Mouse (Mus musculus): ENCODE data around the gene Gm21762.
"Not testable (repeated sequence)": the region's sequence is repeated elsewhere in the genome, so short reads cannot be mapped to it uniquely, and the experiment has no call there.

The Gm21762 gene

DNA sequence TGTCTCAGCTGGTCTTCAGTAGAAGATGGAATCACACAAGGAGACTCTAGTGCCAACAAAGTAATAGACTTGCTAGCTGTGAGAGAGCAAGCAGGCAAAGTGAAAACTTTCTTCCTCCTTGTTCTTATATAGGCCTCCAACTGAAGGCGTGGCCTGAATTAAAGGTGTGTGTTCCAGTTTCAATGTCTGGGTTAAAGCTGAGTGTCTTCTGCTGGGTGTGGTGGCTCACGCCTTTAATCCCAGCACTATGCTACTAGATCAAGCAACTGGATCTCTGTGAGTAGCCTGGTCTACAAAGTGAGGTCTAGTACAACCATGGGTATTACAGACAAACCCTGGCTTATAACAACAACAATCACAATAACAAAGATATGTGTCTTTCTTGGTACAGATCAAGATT, at the start of gene Gm21762:
Gene Gm21762 (minus strand): TSS at position 101 of the 400 bp plus-strand sequence.
- not testable (repeated sequence) for DNase-seq (ENCODE audit: low spot score in 2 of 2)

DNA sequence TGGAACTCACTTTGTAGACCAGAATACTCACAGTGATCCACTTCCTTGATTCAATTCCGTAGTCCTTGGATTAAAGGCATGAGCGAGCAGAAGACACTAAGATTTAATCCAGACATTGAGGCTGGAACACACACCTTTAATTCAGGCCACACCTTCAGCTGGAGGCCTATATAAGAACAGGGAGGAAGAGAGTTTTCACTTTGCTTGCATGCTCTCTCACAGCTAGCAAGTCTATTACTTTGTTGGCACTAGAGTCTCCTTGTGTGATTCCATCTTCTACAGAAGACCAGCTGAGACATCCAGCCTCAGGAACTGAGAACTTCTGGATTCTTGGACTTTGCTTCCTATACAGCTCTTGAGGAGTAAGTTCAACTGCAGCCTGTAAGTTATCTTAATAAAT, 47.1 kb upstream of the Gm21762 start, which contains the start of gene AF067061:
Gene AF067061 (plus strand): TSS at position 245 of the 400 bp plus-strand sequence.
- not testable (repeated sequence) for DNase-seq (ENCODE audit: low spot score in 2 of 2)

DNA sequence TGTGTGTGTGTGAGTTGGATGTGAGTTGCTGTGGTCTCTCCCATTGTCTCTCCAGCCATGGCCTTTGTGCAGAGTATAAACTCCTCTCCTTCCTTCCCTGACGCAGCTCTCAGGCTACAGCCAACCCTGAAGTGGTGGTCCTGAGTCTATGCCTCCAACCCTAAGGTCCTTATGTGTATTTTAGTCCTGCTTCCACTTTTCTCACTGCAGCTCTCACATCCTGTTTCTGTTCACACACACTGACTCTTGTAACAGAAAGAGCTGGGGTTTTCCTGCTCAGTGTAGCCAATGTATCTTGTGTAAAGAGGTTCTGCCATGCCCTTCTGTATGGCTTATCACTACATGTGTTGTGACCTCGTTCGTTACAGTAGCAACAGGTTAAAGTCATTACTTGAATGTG, 44.0 kb upstream of the Gm21762 start:
- DNase-seq (ENCODE audit: low spot score in 2 of 2) = not testable (repeated sequence)

DNA sequence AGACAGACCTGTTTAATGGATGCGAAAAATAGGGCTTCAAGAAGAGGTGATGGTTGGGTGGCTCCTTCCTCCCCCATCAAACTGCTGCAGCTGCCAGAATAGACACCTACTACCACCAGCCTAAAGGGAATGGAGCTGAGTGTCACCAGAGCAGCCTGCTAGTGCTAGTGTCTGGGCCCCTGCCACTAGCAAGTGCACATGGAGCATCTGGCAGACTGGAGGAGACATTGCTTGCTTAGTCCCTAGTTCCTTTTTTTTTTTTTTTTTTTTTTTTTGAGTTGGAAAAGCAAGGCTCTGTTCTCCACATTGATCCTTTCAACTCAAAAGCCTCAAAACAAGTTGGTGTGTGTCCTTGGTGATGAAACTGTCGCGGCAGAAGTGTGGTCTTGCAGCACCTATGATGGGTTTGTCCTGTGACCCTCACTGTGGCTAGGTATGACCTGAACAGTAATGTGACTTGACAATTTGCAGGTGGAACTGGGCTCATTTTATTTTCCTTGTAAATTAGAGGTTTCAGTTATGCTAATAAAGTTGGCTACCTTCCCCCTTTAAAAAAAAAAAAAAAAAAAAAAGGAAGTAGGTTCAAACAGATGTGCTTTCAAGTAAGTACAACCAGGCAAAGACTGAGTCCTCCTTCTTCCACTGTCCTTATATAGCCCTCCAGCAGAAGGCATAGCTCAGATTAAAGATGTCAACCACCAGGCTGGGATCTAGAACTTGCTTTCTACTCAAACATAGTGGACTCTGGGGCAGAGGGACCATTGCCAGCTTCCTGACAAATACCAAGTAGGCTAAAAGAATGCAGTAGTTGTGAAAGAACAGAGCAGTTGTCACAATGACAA, 43.3 kb upstream of the Gm21762 start:
- DNase-seq (ENCODE audit: low spot score in 2 of 2) = not testable (repeated sequence)

DNA sequence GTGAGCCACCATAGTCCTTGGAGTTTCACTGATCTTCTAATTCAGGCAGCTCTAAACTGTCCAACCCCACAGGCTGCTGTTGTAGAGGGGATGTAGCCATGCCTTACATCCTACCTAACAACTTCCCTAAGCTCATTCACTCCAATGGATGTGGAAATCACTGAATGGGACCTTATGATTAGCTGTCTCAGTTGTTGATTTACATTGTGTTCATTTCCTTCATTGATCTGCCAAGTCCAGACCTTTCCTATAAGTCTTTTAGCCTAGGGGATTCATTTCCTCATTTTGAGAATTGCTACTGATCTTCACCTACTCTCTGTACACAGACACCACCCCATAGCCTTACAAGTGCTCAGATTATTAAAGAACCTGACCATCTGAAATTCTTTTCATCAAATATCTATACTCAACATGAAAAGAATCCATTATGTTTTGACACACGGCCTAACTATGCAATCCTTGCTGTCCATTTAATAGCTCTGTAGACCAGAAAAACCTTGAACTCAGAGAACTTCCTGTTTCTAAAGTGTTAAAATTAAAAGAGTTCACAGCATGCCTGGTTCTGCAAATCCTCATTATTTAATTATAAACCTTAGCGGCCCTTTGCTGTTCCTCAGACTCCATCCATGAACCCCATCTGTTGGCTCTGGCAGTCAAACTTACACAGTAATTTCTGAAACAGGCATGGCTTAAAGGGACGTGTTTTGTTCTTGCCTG, 35.6 kb upstream of the Gm21762 start:
- not testable (repeated sequence) for DNase-seq (ENCODE audit: low spot score in 2 of 2)

DNA sequence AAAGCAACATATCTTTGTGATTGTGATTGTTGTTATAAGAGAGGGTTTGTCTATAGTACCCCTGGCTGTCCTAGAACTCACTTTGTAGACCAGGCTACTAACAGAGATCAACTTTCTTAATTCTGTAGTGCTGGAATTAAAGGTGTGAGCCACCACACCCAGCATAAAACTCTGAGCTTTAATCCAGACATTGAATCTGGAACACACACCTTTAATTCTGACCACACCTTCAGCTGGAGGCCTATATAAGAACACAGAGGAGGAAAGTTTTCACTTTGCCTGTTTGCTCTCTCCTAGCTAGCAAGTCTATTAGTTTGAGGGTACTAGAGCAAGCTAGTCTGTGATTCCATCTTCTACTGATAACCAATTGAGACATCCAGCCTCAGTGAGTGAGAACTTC, 23.1 kb upstream of the Gm21762 start, which contains the start of gene Gm21731:
Gene Gm21731 (plus strand): TSS at position 301 of the 400 bp plus-strand sequence.
- not testable (repeated sequence) for DNase-seq (ENCODE audit: low spot score in 2 of 2)

DNA sequence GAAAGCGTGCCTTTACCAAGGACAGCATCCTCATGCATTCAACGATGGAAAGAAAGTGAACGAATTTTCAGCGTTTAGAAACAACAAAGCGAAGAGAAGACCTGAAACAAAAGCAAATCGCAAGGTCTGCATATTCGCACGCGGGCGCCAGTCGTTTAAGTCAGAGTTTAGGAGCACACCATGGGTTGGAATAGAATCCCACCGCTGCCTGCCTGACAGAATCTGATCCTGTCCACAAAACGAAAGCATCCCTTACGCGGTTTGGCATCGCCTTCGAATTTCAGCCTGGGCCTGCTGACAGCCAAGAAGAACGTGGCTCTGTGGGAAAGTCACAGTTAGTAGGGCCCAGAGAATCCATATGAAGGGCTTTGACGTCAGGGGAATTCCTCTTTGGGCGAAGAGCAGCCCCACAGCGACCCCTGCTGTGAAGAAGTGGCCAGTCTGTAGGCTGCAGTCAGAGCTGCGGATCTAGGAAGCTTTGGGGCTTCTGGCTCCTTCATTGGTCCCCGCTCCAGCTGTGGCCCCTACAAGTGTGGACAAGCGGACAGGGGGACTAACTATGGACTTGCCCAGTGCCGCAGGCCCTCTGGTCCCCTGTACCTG, 16.8 kb upstream of the Gm21762 start:
- not testable (repeated sequence) for DNase-seq (ENCODE audit: low spot score in 2 of 2)

- DNase-seq (ENCODE audit: low spot score in 2 of 2) = not testable (repeated sequence)
Observed at GRCm38 (mm10) chr13:120231798-120232197, 16.1 kb upstream of the Gm21762 start.

GRCm38 (mm10) chr13:120223012-120223659, 7.4 kb upstream of the Gm21762 start:
- not testable (repeated sequence) for DNase-seq (ENCODE audit: low spot score in 2 of 2)

- DNase-seq (ENCODE audit: low spot score in 2 of 2) = not testable (repeated sequence)
Observed at GRCm38 (mm10) chr13:120220922-120221321, 5.2 kb upstream of the Gm21762 start.

DNA sequence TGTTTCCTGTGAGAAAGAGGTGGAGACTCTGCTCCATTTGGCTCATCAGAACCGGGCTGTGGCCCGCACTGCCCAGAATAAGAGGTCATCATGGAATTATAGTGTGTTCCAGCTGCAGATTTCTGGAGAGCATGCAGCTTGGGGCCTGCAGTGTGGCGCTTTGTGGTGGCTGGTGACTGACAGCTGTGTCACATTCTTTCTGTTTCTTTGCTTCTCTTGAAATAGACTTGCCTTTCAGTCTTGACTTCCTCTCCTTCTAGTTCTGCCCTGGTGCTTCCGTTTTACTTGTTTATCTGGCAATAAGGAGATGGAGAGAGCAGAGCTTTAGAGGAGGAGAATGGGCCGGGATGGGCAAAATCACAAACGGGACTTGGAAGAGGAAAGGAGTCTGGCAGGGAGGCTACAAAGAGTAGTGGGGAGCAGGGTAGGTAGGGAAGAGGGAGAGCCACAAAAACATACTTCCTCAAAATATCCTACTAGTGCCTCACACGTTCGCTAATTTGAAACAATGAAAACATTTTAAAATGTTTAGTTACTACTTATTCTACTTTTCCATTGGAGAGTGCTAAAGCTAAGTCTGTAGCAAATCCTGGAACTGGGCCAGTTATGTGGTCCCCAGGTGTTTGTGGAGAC, 19.4 kb downstream of the Gm21762 start:
- DNase-seq (ENCODE audit: low spot score in 2 of 2) = not testable (repeated sequence)

DNA sequence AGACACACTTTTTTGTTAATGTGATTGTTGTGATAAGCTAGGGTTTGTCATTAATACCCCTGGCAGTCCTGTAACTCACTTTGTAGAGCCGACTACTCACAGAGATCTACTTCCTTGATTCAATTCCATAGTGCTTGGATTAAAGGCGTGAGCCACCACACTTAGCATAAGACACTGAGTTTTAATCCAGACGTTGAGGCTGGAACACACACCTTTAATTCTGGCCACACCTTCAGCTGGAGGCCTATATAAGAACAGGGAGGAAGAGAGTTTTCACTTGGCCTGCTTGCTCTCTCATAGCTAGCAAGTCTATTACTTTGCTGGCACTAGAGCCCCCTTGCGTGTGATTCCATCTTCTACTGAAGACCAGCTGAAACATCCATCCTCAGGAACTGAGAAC, 43.6 kb downstream of the Gm21762 start, which contains the start of gene Gm21818:
Gene Gm21818 (plus strand): TSS at position 301 of the 400 bp plus-strand sequence.
- not testable (repeated sequence) for DNase-seq (ENCODE audit: low spot score in 2 of 2)

DNA sequence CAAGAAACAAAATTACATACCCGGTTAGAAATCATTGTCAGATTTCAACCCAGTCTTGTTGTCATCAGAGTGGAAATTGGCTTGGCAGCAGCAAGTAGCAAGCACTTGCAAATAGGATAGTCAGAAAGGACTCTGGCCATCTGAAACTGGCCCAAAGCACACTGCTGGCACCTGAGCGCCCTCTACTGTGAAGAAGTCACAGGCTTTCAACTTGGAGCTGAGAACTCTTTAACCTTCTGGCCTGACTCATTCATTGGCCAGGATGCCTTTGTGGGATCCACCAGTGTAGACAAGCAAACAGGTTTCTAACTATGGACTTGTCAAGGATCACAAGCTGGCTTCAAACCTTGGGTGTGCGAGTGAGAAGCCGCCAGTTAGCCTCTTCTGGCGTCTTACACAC, 47.4 kb downstream of the Gm21762 start:
- not testable (repeated sequence) for DNase-seq (ENCODE audit: low spot score in 2 of 2)

Measured in frontal cortex, postnatal 10 days (tissue).